ENCODE assay signal across 12 mouse cellular contexts in genomic region chr6:34034577-34035461, GRCm38 (mm10). TPM values are rescaled to one million over a fixed set of nuclear protein-coding genes. Genes with fewer than 3 reads are reported as not detected.
DNase-seq lines count a peak whose midpoint lies in the region; ATAC-seq and TF ChIP-seq lines count a peak whose summit lies in the region.
"Had no signal": no experiment of that assay in that cellular context is flagged by ENCODE, and none has a peak within 500 bp of the region (broad histone marks: within the 10 kb centered on the region; RNA-seq: fewer than 3 reads in every experiment).

No protein-coding gene starts in this region.

- peaks cover 15% of the 10 kb centered on the region for H3K4me1 ChIP-seq in heart, embryonic 12.5 days (replicated peaks)
- peaks cover 9% of the 10 kb centered on the region for H3K4me1 ChIP-seq in thymus, adult 2 months (replicated peaks; ENCODE audit: control insufficient read depth, insufficient read depth, low read length)
- peaks cover 22% of the 10 kb centered on the region for H3K4me1 ChIP-seq in limb, embryonic 10.5 days

- DNase-seq in heart, postnatal 14 days: no peak
- peak; percentile 43 for DNase-seq in thymus, postnatal 0 days (ENCODE audit: low spot score)
- no peak for DNase-seq in thymus, adult 2 months
- peak; percentile 50 for DNase-seq in limb, embryonic 10.5 days (ENCODE audit: low spot score)
- no peak for DNase-seq in cerebellum, adult 11 months
- no peak for DNase-seq in urinary bladder, postnatal 36 days (ENCODE audit: low spot score in 2 of 2)
- DNase-seq: right cerebral cortex, postnatal 4 days; thymus, postnatal 14 days had no signal

- peak overlapping the region; percentile 14; the same call in 1 of the 2 replicates for H3K9ac ChIP-seq in heart, embryonic 12.5 days
- H3K9ac ChIP-seq: neural tube, embryonic 13.5 days had no signal

- 0 out of 2 replicates have a peak, but pooled peaks cover 5% of the 10 kb centered on the region for H3K27me3 ChIP-seq in heart, embryonic 12.5 days (replicated peaks)
- H3K27me3 ChIP-seq in thymus, adult 2 months (ENCODE audit: control insufficient read depth, insufficient read depth, low read length): no peaks in the 10 kb centered on the region
- H3K27me3 ChIP-seq in limb, embryonic 10.5 days (ENCODE audit: low read depth, poor library complexity, severe bottlenecking): peaks cover 6% of the 10 kb centered on the region; the same call in 1 of the 2 replicates
- H3K27me3 ChIP-seq: CH12.LX; neural tube, embryonic 13.5 days had no signal

- ATAC-seq in heart, embryonic 12.5 days (ENCODE audit: insufficient number of reproducible peaks, low FRiP score): no peak
- ATAC-seq in megakaryocyte, adult 5-6 weeks (ENCODE audit: poor library complexity, severe bottlenecking): no peak

- TF ChIP-seq CTCF in thymus, adult 2 months (IDR thresholded peaks at IDR 0.05; ENCODE audit: borderline replicate concordance, control insufficient read depth, extremely low read depth, insufficient read depth, low read length, poor library complexity): no peak

- no peak overlapping the region for H3K27ac ChIP-seq in heart, embryonic 12.5 days (ENCODE audit: poor library complexity, severe bottlenecking)
- no peak overlapping the region; the same call in 1 of the 2 replicates for H3K27ac ChIP-seq in thymus, adult 2 months (ENCODE audit: control insufficient read depth, insufficient read depth, low read length)
- peak overlapping the region; percentile 7; the same call in 1 of the 2 replicates for H3K27ac ChIP-seq in limb, embryonic 10.5 days
- H3K27ac ChIP-seq: neural tube, embryonic 13.5 days had no signal

- H3K4me2 ChIP-seq in heart, embryonic 12.5 days: peak overlapping the region; percentile 30
- H3K4me2 ChIP-seq: neural tube, embryonic 13.5 days had no signal

- H3K9me3 ChIP-seq in heart, embryonic 12.5 days (replicated peaks): no peaks in the 10 kb centered on the region
- H3K9me3 ChIP-seq in limb, embryonic 10.5 days (replicated peaks): no peaks in the 10 kb centered on the region
- H3K9me3 ChIP-seq: neural tube, embryonic 13.5 days had no signal

- no peaks in the 10 kb centered on the region for H3K36me3 ChIP-seq in heart, embryonic 12.5 days
- no peaks in the 10 kb centered on the region for H3K36me3 ChIP-seq in thymus, adult 2 months (ENCODE audit: control insufficient read depth, insufficient read depth, low read length)
- no peaks in the 10 kb centered on the region for H3K36me3 ChIP-seq in limb, embryonic 10.5 days
- H3K36me3 ChIP-seq: neural tube, embryonic 13.5 days had no signal

- H3K4me3 ChIP-seq in heart, embryonic 12.5 days: no peak overlapping the region
- H3K4me3 ChIP-seq in thymus, adult 2 months (ENCODE audit: control insufficient read depth, insufficient read depth, low read length): no peak overlapping the region
- no peak overlapping the region for H3K4me3 ChIP-seq in limb, embryonic 10.5 days
- H3K4me3 ChIP-seq: neural tube, embryonic 13.5 days had no signal

- TF ChIP-seq POLR2A in thymus, adult 2 months (IDR thresholded peaks at IDR 0.05; ENCODE audit: control insufficient read depth, extremely low read depth, insufficient read depth, low read length, poor library complexity): no peak

- 23% methylated on average over 15 of the region's 15 CpGs for WGBS in heart, embryonic 12.5 days
- WGBS in thymus, adult 2 months: 64% methylated on average over 15 of the region's 15 CpGs
- 33% methylated on average over 15 of the region's 15 CpGs for WGBS in limb, embryonic 10.5 days

- intact Hi-C loops in heart, postnatal 14 days (cut with DNase I): no loop called here

RNA-seq across cellular contexts. Expression of gene Lrguk, which starts 5.6 kb away (rescaled TPM):
- polyA plus RNA-seq in heart, embryonic 12.5 days (2016; fragmentation: Nextera tagmentation; extraction: Ambion mirVana): 0.65 and 1.1 TPM in 2 replicates
- under 1 TPM; 0.10 to 0.20 TPM for total RNA-seq in heart, postnatal 14 days (2021)
- 0.47 and 0.64 TPM in 2 replicates for polyA plus RNA-seq in thymus, postnatal 0 days (2015; fragmentation: Nextera tagmentation; extraction: Ambion mirVana)
- polyA plus RNA-seq in thymus, adult 2 months (2012; rRNA removed): 0.23 and 0.31 TPM in 2 replicates
- 0.81 and 1.3 TPM in 2 replicates for polyA plus RNA-seq in limb, embryonic 10.5 days (2016; fragmentation: Nextera tagmentation; extraction: Ambion mirVana)
- total RNA-seq in megakaryocyte, adult 5-6 weeks (2015): not detected in 2 replicates
- not detected in 2 replicates for total RNA-seq in megakaryocyte, adult 5-6 weeks (2017)

Comparison
In these comparisons a context has a peak if more than half of its experiments do, and no peak if none do; other contexts are left out.
1. DNase-seq: peak in thymus, postnatal 0 days (single experiment) and limb, embryonic 10.5 days (single experiment); none in heart, postnatal 14 days (0 of 2), thymus, adult 2 months (single experiment), cerebellum, adult 11 months (single experiment) and urinary bladder, postnatal 36 days (0 of 2).